Mouse (Mus musculus): ENCODE data around the gene Vwf. TPM values are rescaled to one million over a fixed set of nuclear protein-coding genes. Genes with fewer than 3 reads are reported as not detected.

Vwf gene
- polyA plus RNA-seq, 1 experiment: 7.6 TPM

GRCm38 (mm10) chr6:125588241-125588640 lies 41.7 kb downstream of the Vwf start:
- H3K4me1 ChIP-seq (ENCODE audit: control insufficient read depth, insufficient read depth, insufficient read length, low read length): no peaks in the 10 kb centered on the region
- no peak overlapping the region for H3K27ac ChIP-seq (replicated peaks; ENCODE audit: low read depth, low read length)
- H3K4me3 ChIP-seq (ENCODE audit: insufficient read depth, low read depth, low read length): no peak overlapping the region

- no peaks in the 10 kb centered on the region for H3K4me1 ChIP-seq (ENCODE audit: control insufficient read depth, insufficient read depth, insufficient read length, low read length)
- H3K4me3 ChIP-seq (ENCODE audit: insufficient read depth, low read depth, low read length): no peak overlapping the region
- no peak overlapping the region for H3K27ac ChIP-seq (replicated peaks; ENCODE audit: low read depth, low read length)
Measured at GRCm38 (mm10) chr6:125589075-125589474, 42.5 kb downstream of the Vwf start.

- Histone ChIP-seq H3K4me1 (ENCODE audit: control insufficient read depth, insufficient read depth, insufficient read length, low read length) (no peaks in the 10 kb centered on the region), H3K27ac (replicated peaks; ENCODE audit: low read depth, low read length) (no peak overlapping the region), H3K4me3 (ENCODE audit: insufficient read depth, low read depth, low read length) (no peak overlapping the region)
Measured at GRCm38 (mm10) chr6:125590056-125590455, 43.5 kb downstream of the Vwf start.

GRCm38 (mm10) chr6:125590471-125590870 lies 43.9 kb downstream of the Vwf start:
- Histone ChIP-seq H3K27ac (replicated peaks; ENCODE audit: low read depth, low read length) (no peak overlapping the region), H3K4me1 (ENCODE audit: control insufficient read depth, insufficient read depth, insufficient read length, low read length) (no peaks in the 10 kb centered on the region), H3K4me3 (ENCODE audit: insufficient read depth, low read depth, low read length) (no peak overlapping the region)

- Histone ChIP-seq H3K27ac (replicated peaks; ENCODE audit: low read depth, low read length) (no peak overlapping the region), H3K4me1 (ENCODE audit: control insufficient read depth, insufficient read depth, insufficient read length, low read length) (no peaks in the 10 kb centered on the region), H3K4me3 (ENCODE audit: insufficient read depth, low read depth, low read length) (no peak overlapping the region)
Measured at GRCm38 (mm10) chr6:125591652-125592385, 45.2 kb downstream of the Vwf start.

- H3K27ac ChIP-seq (replicated peaks; ENCODE audit: low read depth, low read length): no peak overlapping the region
- H3K4me3 ChIP-seq (ENCODE audit: insufficient read depth, low read depth, low read length): no peak overlapping the region
- no peaks in the 10 kb centered on the region for H3K4me1 ChIP-seq (ENCODE audit: control insufficient read depth, insufficient read depth, insufficient read length, low read length)
Measured at GRCm38 (mm10) chr6:125592536-125592935, 46.0 kb downstream of the Vwf start.

GRCm38 (mm10) chr6:125594311-125594710 lies 47.7 kb downstream of the Vwf start:
- no peak overlapping the region for H3K4me3 ChIP-seq (ENCODE audit: insufficient read depth, low read depth, low read length)
- H3K4me1 ChIP-seq (ENCODE audit: control insufficient read depth, insufficient read depth, insufficient read length, low read length): no peaks in the 10 kb centered on the region
- no peak overlapping the region for H3K27ac ChIP-seq (replicated peaks; ENCODE audit: low read depth, low read length)

GRCm38 (mm10) chr6:125594825-125595224 lies 48.3 kb downstream of the Vwf start:
- Histone ChIP-seq H3K27ac (replicated peaks; ENCODE audit: low read depth, low read length) (no peak overlapping the region), H3K4me3 (ENCODE audit: insufficient read depth, low read depth, low read length) (no peak overlapping the region), H3K4me1 (ENCODE audit: control insufficient read depth, insufficient read depth, insufficient read length, low read length) (no peaks in the 10 kb centered on the region)

- H3K4me3 ChIP-seq (ENCODE audit: insufficient read depth, low read depth, low read length): no peak overlapping the region
- no peaks in the 10 kb centered on the region for H3K4me1 ChIP-seq (ENCODE audit: control insufficient read depth, insufficient read depth, insufficient read length, low read length)
- no peak overlapping the region for H3K27ac ChIP-seq (replicated peaks; ENCODE audit: low read depth, low read length)
Measured at GRCm38 (mm10) chr6:125596701-125597318, 50.2 kb downstream of the Vwf start.

GRCm38 (mm10) chr6:125597716-125598115 lies 51.1 kb downstream of the Vwf start:
- H3K4me1 ChIP-seq (ENCODE audit: control insufficient read depth, insufficient read depth, insufficient read length, low read length): no peaks in the 10 kb centered on the region

GRCm38 (mm10) chr6:125600036-125600558 lies 53.5 kb downstream of the Vwf start:
- Histone ChIP-seq H3K4me1 (ENCODE audit: control insufficient read depth, insufficient read depth, insufficient read length, low read length) (no peaks in the 10 kb centered on the region; the same call in 1 of the 2 replicates), H3K27ac (replicated peaks; ENCODE audit: low read depth, low read length) (no peak overlapping the region), H3K4me3 (ENCODE audit: insufficient read depth, low read depth, low read length) (no peak overlapping the region)

More at GRCm38 (mm10) chr6:125597716-125598115, 51.1 kb downstream of the Vwf start:
- Histone ChIP-seq H3K27ac (replicated peaks; ENCODE audit: low read depth, low read length) (no peak overlapping the region), H3K4me3 (ENCODE audit: insufficient read depth, low read depth, low read length) (no peak overlapping the region)

- Histone ChIP-seq H3K4me3 (ENCODE audit: insufficient read depth, low read depth, low read length) (no peak overlapping the region), H3K27ac (replicated peaks; ENCODE audit: low read depth, low read length) (no peak overlapping the region), H3K4me1 (ENCODE audit: control insufficient read depth, insufficient read depth, insufficient read length, low read length) (no peaks in the 10 kb centered on the region; the same call in 1 of the 2 replicates)
Measured at GRCm38 (mm10) chr6:125600669-125601068, 54.1 kb downstream of the Vwf start.

GRCm38 (mm10) chr6:125601190-125601589 lies 54.6 kb downstream of the Vwf start:
- H3K4me3 ChIP-seq (ENCODE audit: insufficient read depth, low read depth, low read length): no peak overlapping the region
- no peak overlapping the region for H3K27ac ChIP-seq (replicated peaks; ENCODE audit: low read depth, low read length)
- no peaks in the 10 kb centered on the region; the same call in 1 of the 2 replicates for H3K4me1 ChIP-seq (ENCODE audit: control insufficient read depth, insufficient read depth, insufficient read length, low read length)

- Histone ChIP-seq H3K4me1 (ENCODE audit: control insufficient read depth, insufficient read depth, insufficient read length, low read length) (no peaks in the 10 kb centered on the region; the same call in 1 of the 2 replicates), H3K4me3 (ENCODE audit: insufficient read depth, low read depth, low read length) (no peak overlapping the region), H3K27ac (replicated peaks; ENCODE audit: low read depth, low read length) (no peak overlapping the region)
Measured at GRCm38 (mm10) chr6:125601748-125602147, 55.2 kb downstream of the Vwf start.

GRCm38 (mm10) chr6:125602354-125602753 lies 55.8 kb downstream of the Vwf start:
- Histone ChIP-seq H3K27ac (replicated peaks; ENCODE audit: low read depth, low read length) (no peak overlapping the region), H3K4me1 (ENCODE audit: control insufficient read depth, insufficient read depth, insufficient read length, low read length) (no peaks in the 10 kb centered on the region; the same call in 1 of the 2 replicates), H3K4me3 (ENCODE audit: insufficient read depth, low read depth, low read length) (no peak overlapping the region)

- no peaks in the 10 kb centered on the region; the same call in 1 of the 2 replicates for H3K4me1 ChIP-seq (ENCODE audit: control insufficient read depth, insufficient read depth, insufficient read length, low read length)
- H3K4me3 ChIP-seq (ENCODE audit: insufficient read depth, low read depth, low read length): no peak overlapping the region
- no peak overlapping the region for H3K27ac ChIP-seq (replicated peaks; ENCODE audit: low read depth, low read length)
Measured at GRCm38 (mm10) chr6:125603234-125603633, 56.7 kb downstream of the Vwf start.

Measured in brown adipose tissue, adult 24 weeks (tissue).